ENCODE assay signal across 22 mouse cellular contexts in the genomic region with DNA sequence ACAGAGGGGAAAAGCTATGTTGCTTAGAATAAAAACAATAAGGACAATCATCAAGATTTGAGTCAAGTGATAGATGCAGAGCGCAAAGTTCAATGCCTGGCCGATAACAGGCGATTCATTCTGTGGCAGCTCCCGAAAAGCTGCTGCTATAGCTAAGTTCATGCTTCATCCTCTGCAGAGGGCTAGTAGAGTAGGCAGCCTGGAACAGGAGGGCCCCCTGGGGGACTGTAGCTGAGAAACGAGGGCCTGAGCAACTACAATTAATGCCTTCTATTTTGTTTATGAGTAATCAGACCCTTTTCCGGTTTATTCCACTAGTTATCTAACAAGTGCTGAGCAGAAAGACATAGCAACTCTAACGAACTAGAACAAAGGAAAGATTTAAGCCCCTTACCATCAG.
DNase-seq lines count a peak whose midpoint lies in the region; ATAC-seq and TF ChIP-seq lines count a peak whose summit lies in the region.
"Had no signal": no experiment of that assay in that cellular context is flagged by ENCODE, and none has a peak within 500 bp of the region (broad histone marks: within the 10 kb centered on the region; RNA-seq: fewer than 3 reads in every experiment).

No protein-coding gene starts in this region.

- TF ChIP-seq CTCF in intestine, postnatal 0 days (IDR thresholded peaks at IDR 0.05; ENCODE audit: low read depth) = peak; percentile 43
- TF ChIP-seq CTCF in lung, postnatal 0 days (IDR thresholded peaks at IDR 0.05) = peak; percentile 33
- no peak; the same call in 1 of the 2 replicates for TF ChIP-seq CTCF in brain, embryonic 14.5 days (IDR thresholded peaks at IDR 0.05; ENCODE audit: borderline replicate concordance, extremely low read depth, insufficient read depth, insufficient read length)

- H3K4me2 ChIP-seq in intestine, postnatal 0 days (replicated peaks; ENCODE audit: low read depth) = no peak overlapping the region
- no peak overlapping the region for H3K4me2 ChIP-seq in intestine, embryonic 16.5 days (ENCODE audit: low read depth, low read length)
- H3K4me2 ChIP-seq in lung, postnatal 0 days (replicated peaks; ENCODE audit: low read depth, low read length) = no peak overlapping the region
- H3K4me2 ChIP-seq: embryonic facial prominence, embryonic 12.5 days; forebrain, embryonic 12.5 days; hindbrain, embryonic 14.5 days; stomach, embryonic 15.5 days had no signal

- no peak overlapping the region for H3K9ac ChIP-seq in intestine, postnatal 0 days (ENCODE audit: low read depth, low read length)
- no peak overlapping the region for H3K9ac ChIP-seq in intestine, embryonic 16.5 days (ENCODE audit: low read depth, low read length)
- H3K9ac ChIP-seq in lung, postnatal 0 days (replicated peaks; ENCODE audit: low read depth) = no peak overlapping the region
- H3K9ac ChIP-seq: embryonic facial prominence, embryonic 12.5 days; forebrain, embryonic 12.5 days; hindbrain, embryonic 14.5 days; stomach, embryonic 15.5 days had no signal

- no peak overlapping the region for H3K27ac ChIP-seq in intestine, postnatal 0 days (ENCODE audit: low read depth, low read length)
- no peak overlapping the region for H3K27ac ChIP-seq in intestine, embryonic 16.5 days (ENCODE audit: low read length)
- H3K27ac ChIP-seq in lung, postnatal 0 days (ENCODE audit: low read length) = no peak overlapping the region
- H3K27ac ChIP-seq: embryonic facial prominence, embryonic 12.5 days; forebrain, embryonic 12.5 days; hindbrain, embryonic 14.5 days; stomach, embryonic 15.5 days had no signal

- WGBS in intestine, postnatal 0 days = 65% methylated on average over 7 of the region's 7 CpGs
- 66% methylated on average over 7 of the region's 7 CpGs for WGBS in intestine, embryonic 16.5 days
- 54% methylated on average over 7 of the region's 7 CpGs for WGBS in lung, postnatal 0 days

- H3K4me1 ChIP-seq in intestine, postnatal 0 days (replicated peaks; ENCODE audit: control insufficient read depth, insufficient read depth, low read length) = no peaks in the 10 kb centered on the region
- no peaks in the 10 kb centered on the region for H3K4me1 ChIP-seq in intestine, embryonic 16.5 days (ENCODE audit: control insufficient read depth, insufficient read depth, low read length)
- no peaks in the 10 kb centered on the region for H3K4me1 ChIP-seq in lung, postnatal 0 days (ENCODE audit: insufficient read depth, low read depth, low read length)
- H3K4me1 ChIP-seq: embryonic facial prominence, embryonic 12.5 days; forebrain, embryonic 12.5 days; stomach, embryonic 15.5 days had no signal

- ATAC-seq in intestine, postnatal 0 days = no peak
- no peak for ATAC-seq in intestine, embryonic 16.5 days
- no peak for ATAC-seq in lung, postnatal 0 days

- H3K36me3 ChIP-seq in intestine, postnatal 0 days (ENCODE audit: control insufficient read depth, insufficient read depth) = no peaks in the 10 kb centered on the region
- H3K36me3 ChIP-seq in intestine, embryonic 16.5 days (ENCODE audit: control insufficient read depth, insufficient read depth, low read length) = no peaks in the 10 kb centered on the region
- H3K36me3 ChIP-seq in lung, postnatal 0 days (ENCODE audit: insufficient read depth, low read length) = no peaks in the 10 kb centered on the region
- H3K36me3 ChIP-seq: embryonic facial prominence, embryonic 12.5 days; forebrain, embryonic 12.5 days; stomach, embryonic 15.5 days had no signal

- no peaks in the 10 kb centered on the region for H3K9me3 ChIP-seq in intestine, postnatal 0 days (ENCODE audit: control insufficient read depth)
- H3K9me3 ChIP-seq in intestine, embryonic 16.5 days (ENCODE audit: control insufficient read depth, low read length) = no peaks in the 10 kb centered on the region
- no peaks in the 10 kb centered on the region; the same call in 1 of the 2 replicates for H3K9me3 ChIP-seq in lung, postnatal 0 days (ENCODE audit: low read length)
- H3K9me3 ChIP-seq: embryonic facial prominence, embryonic 12.5 days; forebrain, embryonic 12.5 days; stomach, embryonic 15.5 days had no signal

- no peak overlapping the region for H3K4me3 ChIP-seq in intestine, postnatal 0 days (ENCODE audit: low read depth, low read length)
- H3K4me3 ChIP-seq in intestine, embryonic 16.5 days (ENCODE audit: low read length) = no peak overlapping the region
- H3K4me3 ChIP-seq in lung, postnatal 0 days (ENCODE audit: low read depth, low read length) = no peak overlapping the region
- H3K4me3 ChIP-seq: embryonic facial prominence, embryonic 12.5 days; erythroblast, embryonic 14.5 days; forebrain, embryonic 12.5 days; stomach, embryonic 15.5 days had no signal

- peak; percentile 32 for DNase-seq in embryo, embryonic 11 days
- no peak for DNase-seq in embryo, embryonic 9.5 days (ENCODE audit: extremely low spot score)
- DNase-seq in lung, postnatal 0 days (ENCODE audit: low spot score) = no peak
- DNase-seq in lung, postnatal 10 days = no peak
- DNase-seq in brain, embryonic 14.5 days (ENCODE audit: low read depth) = peak; percentile 41
- no peak for DNase-seq in frontal cortex, postnatal 36 days (ENCODE audit: low spot score in 2 of 2)
- DNase-seq: adrenal gland, postnatal 10 days; cerebellum, adult 2 months; cerebellum, postnatal 36 days; gastrocnemius, postnatal 25 days; kidney, adult 9 months; kidney, postnatal 36 days; lung, postnatal 14 days; thymus, adult 2 months; thymus, postnatal 4 days had no signal

- no peak for TF ChIP-seq POLR2A in brain, embryonic 14.5 days (IDR thresholded peaks at IDR 0.05; ENCODE audit: borderline replicate concordance, extremely low read depth, insufficient read depth, insufficient read length, poor library complexity, severe bottlenecking)

- H3K27me3 ChIP-seq in intestine, postnatal 0 days (replicated peaks; ENCODE audit: control insufficient read depth, insufficient read depth, low read length) = no peaks in the 10 kb centered on the region
- H3K27me3 ChIP-seq in intestine, embryonic 16.5 days (replicated peaks; ENCODE audit: control insufficient read depth, insufficient read depth, low read length) = no peaks in the 10 kb centered on the region
- H3K27me3 ChIP-seq in lung, postnatal 0 days (replicated peaks; ENCODE audit: insufficient read depth, low read length) = no peaks in the 10 kb centered on the region
- H3K27me3 ChIP-seq: embryonic facial prominence, embryonic 12.5 days; forebrain, embryonic 12.5 days; stomach, embryonic 15.5 days had no signal

- no peak for TF ChIP-seq EP300 in lung, postnatal 0 days (IDR thresholded peaks at IDR 0.05)

Comparison
In these comparisons a context has a peak if more than half of its experiments do, and no peak if none do; other contexts are left out.
1. DNase-seq: peak in embryo, embryonic 11 days (single experiment) and brain, embryonic 14.5 days (single experiment); none in embryo, embryonic 9.5 days (single experiment), lung, postnatal 0 days (single experiment), lung, postnatal 10 days (single experiment) and frontal cortex, postnatal 36 days (0 of 2).